In genomic region chr7:77622934-77623333, GRCm38 (mm10) we compare ENCODE assay signal across 26 mouse cellular contexts.
A peak's percentile ranks its signal among the peaks of the same experiment; 100 is the strongest.
DNase-seq lines count a peak whose midpoint lies in the region; ATAC-seq and TF ChIP-seq lines count a peak whose summit lies in the region.
"Had no signal": no experiment of that assay in that cellular context is flagged by ENCODE, and none has a peak within 500 bp of the region (broad histone marks: within the 10 kb centered on the region; RNA-seq: fewer than 3 reads in every experiment).

No protein-coding gene starts in this region.

- DNase-seq in forebrain, embryonic 10.5 days (ENCODE audit: extremely low spot score, low spot score), result no peak
- no peak for DNase-seq in layer of hippocampus, adult 2 months (ENCODE audit: low spot score in 2 of 2)
- DNase-seq in layer of hippocampus, adult 18-20 months (ENCODE audit: low spot score in 2 of 2), result no peak
- DNase-seq in right cerebral cortex, postnatal 10 days (ENCODE audit: low spot score in 2 of 2), result peak; percentile 21 to 33
- DNase-seq in right cerebral cortex, adult 2 months (ENCODE audit: low spot score in 2 of 2), result no peak
- peak; percentile 48 for DNase-seq in midbrain, postnatal 0 days (ENCODE audit: low spot score)
- no peak for DNase-seq in heart, adult 9 months (ENCODE audit: low spot score in 2 of 2)
- DNase-seq: adrenal gland, postnatal 14 days; cerebellum, adult 11-12 months; cerebellum, adult 9-11 months; gastrocnemius, postnatal 25 days; heart, adult 11 months; heart, postnatal 4 days; kidney, adult 11 months; kidney, postnatal 25 days; liver, embryonic 13.5 days; lung, adult 18-20 months; lung, postnatal 10 days; right cerebral cortex, postnatal 25 days had no signal

- no peak overlapping the region for H3K9ac ChIP-seq in forebrain, embryonic 16.5 days (replicated peaks; ENCODE audit: low read depth, low read length)
- no peak overlapping the region for H3K9ac ChIP-seq in midbrain, postnatal 0 days (replicated peaks; ENCODE audit: low read length, poor library complexity, severe bottlenecking)
- H3K9ac ChIP-seq: embryonic facial prominence, embryonic 15.5 days; limb, embryonic 15.5 days; liver, embryonic 13.5 days; stomach, embryonic 15.5 days had no signal

- no peak overlapping the region for H3K4me2 ChIP-seq in forebrain, embryonic 16.5 days (ENCODE audit: low read length)
- no peak overlapping the region for H3K4me2 ChIP-seq in midbrain, postnatal 0 days (ENCODE audit: low read depth, low read length, poor library complexity, severe bottlenecking)
- H3K4me2 ChIP-seq: embryonic facial prominence, embryonic 15.5 days; heart, embryonic 11.5 days; limb, embryonic 15.5 days; liver, embryonic 13.5 days; stomach, embryonic 15.5 days had no signal

- 0 out of 2 replicates have a peak, but pooled peaks have one; percentile 54 for ATAC-seq in forebrain, embryonic 16.5 days
- ATAC-seq in midbrain, postnatal 0 days (ENCODE audit: low FRiP score), result 0 out of 2 replicates have a peak, but pooled peaks have one; percentile 41
- ATAC-seq: CD4-positive, CD25-positive, alpha-beta regulatory T cell, adult 4 months had no signal

- H3K27ac ChIP-seq in forebrain, embryonic 16.5 days (ENCODE audit: low read length), result no peak overlapping the region
- no peak overlapping the region for H3K27ac ChIP-seq in forebrain, embryonic 10.5 days
- H3K27ac ChIP-seq in layer of hippocampus, adult 2 months, result 0 out of 2 replicates have a peak overlapping the region, but pooled peaks have one; percentile 2
- peak overlapping the region; percentile 55 for H3K27ac ChIP-seq in midbrain, postnatal 0 days (ENCODE audit: low read depth, low read length)
- H3K27ac ChIP-seq: embryonic facial prominence, embryonic 15.5 days; limb, embryonic 15.5 days; liver, embryonic 13.5 days; macrophage; stomach, embryonic 15.5 days had no signal

- H3K4me3 ChIP-seq in forebrain, embryonic 16.5 days (replicated peaks; ENCODE audit: low read length), result no peak overlapping the region
- H3K4me3 ChIP-seq in forebrain, embryonic 10.5 days, result no peak overlapping the region
- H3K4me3 ChIP-seq in layer of hippocampus, adult 2 months, result no peak overlapping the region
- H3K4me3 ChIP-seq in midbrain, postnatal 0 days (ENCODE audit: low read depth, low read length), result no peak overlapping the region
- H3K4me3 ChIP-seq: embryonic facial prominence, embryonic 15.5 days; limb, embryonic 15.5 days; liver, embryonic 13.5 days; stomach, embryonic 15.5 days had no signal

- TF ChIP-seq CTCF in layer of hippocampus, adult 2 months (conservative IDR thresholded peaks at IDR 0.05), result no peak
- TF ChIP-seq CTCF in midbrain, postnatal 0 days (IDR thresholded peaks at IDR 0.05), result no peak

- H3K9me3 ChIP-seq in forebrain, embryonic 16.5 days (ENCODE audit: control insufficient read depth, low read length), result no peaks in the 10 kb centered on the region
- H3K9me3 ChIP-seq in forebrain, embryonic 10.5 days, result no peaks in the 10 kb centered on the region
- no peaks in the 10 kb centered on the region for H3K9me3 ChIP-seq in midbrain, postnatal 0 days (ENCODE audit: low read length)
- H3K9me3 ChIP-seq: embryonic facial prominence, embryonic 15.5 days; limb, embryonic 15.5 days; liver, embryonic 13.5 days; stomach, embryonic 15.5 days had no signal

- H3K4me1 ChIP-seq in forebrain, embryonic 16.5 days (replicated peaks; ENCODE audit: control insufficient read depth, insufficient read depth, low read length), result peaks cover 7% of the 10 kb centered on the region; the same call in 1 of the 2 replicates
- H3K4me1 ChIP-seq in forebrain, embryonic 10.5 days, result peaks cover 14% of the 10 kb centered on the region
- H3K4me1 ChIP-seq in midbrain, postnatal 0 days (ENCODE audit: insufficient read depth, low read length), result peaks cover 4% of the 10 kb centered on the region; the same call in 1 of the 2 replicates
- H3K4me1 ChIP-seq: embryonic facial prominence, embryonic 15.5 days; limb, embryonic 15.5 days; liver, embryonic 13.5 days; stomach, embryonic 15.5 days had no signal

- no peaks in the 10 kb centered on the region for H3K36me3 ChIP-seq in forebrain, embryonic 16.5 days (ENCODE audit: control insufficient read depth, insufficient read depth)
- H3K36me3 ChIP-seq in forebrain, embryonic 10.5 days (replicated peaks), result no peaks in the 10 kb centered on the region
- no peaks in the 10 kb centered on the region for H3K36me3 ChIP-seq in midbrain, postnatal 0 days (ENCODE audit: insufficient read depth, low read length)
- H3K36me3 ChIP-seq: embryonic facial prominence, embryonic 15.5 days; limb, embryonic 15.5 days; liver, embryonic 13.5 days; stomach, embryonic 15.5 days had no signal

- H3K27me3 ChIP-seq in forebrain, embryonic 16.5 days (replicated peaks; ENCODE audit: control insufficient read depth, insufficient read depth, low read length), result no peaks in the 10 kb centered on the region
- 0 out of 2 replicates have a peak, but pooled peaks cover 4% of the 10 kb centered on the region for H3K27me3 ChIP-seq in forebrain, embryonic 10.5 days (ENCODE audit: poor library complexity, severe bottlenecking)
- no peaks in the 10 kb centered on the region for H3K27me3 ChIP-seq in midbrain, postnatal 0 days (ENCODE audit: insufficient read depth, low read length)
- H3K27me3 ChIP-seq: embryonic facial prominence, embryonic 15.5 days; limb, embryonic 15.5 days; liver, embryonic 13.5 days; stomach, embryonic 15.5 days had no signal

Comparison
In these comparisons a context has a peak if more than half of its experiments do, and no peak if none do; other contexts are left out.
1. DNase-seq: peak in right cerebral cortex, postnatal 10 days (2 of 2) and midbrain, postnatal 0 days (single experiment); none in forebrain, embryonic 10.5 days (single experiment), layer of hippocampus, adult 2 months (0 of 2), layer of hippocampus, adult 18-20 months (0 of 2), right cerebral cortex, adult 2 months (0 of 2) and heart, adult 9 months (0 of 2).
2. H3K27ac ChIP-seq: peak in layer of hippocampus, adult 2 months (single experiment) and midbrain, postnatal 0 days (single experiment); none in forebrain, embryonic 16.5 days (single experiment) and forebrain, embryonic 10.5 days (single experiment).